Mouse (Mus musculus) embryonic fibroblast, embryonic 13.5 days (primary cell): Measurements from ENCODE around the gene Ppm1h. TPM values are rescaled to one million over a fixed set of nuclear protein-coding genes. Genes with fewer than 3 reads are reported as not detected.
"Not testable (repeated sequence)": the region's sequence is repeated elsewhere in the genome, so short reads cannot be mapped to it uniquely, and the experiment has no call there.

ENCODE experiments used
- H3K27ac ChIP-seq: 2 replicates; pipeline ENCODE4 v1.5.1; 2012; ENCODE audit warnings: low read length, control low read depth, inconsistent platforms; ENCODE audit not compliant: insufficient read depth
- H3K4me1 ChIP-seq: 2 replicates; pipeline ENCODE4 v1.6.1; 2011; ENCODE audit warnings: low read length; ENCODE audit not compliant: control insufficient read depth, insufficient read depth
- H3K4me3 ChIP-seq: 2 replicates; pipeline ENCODE4 v1.5.1; 2011; ENCODE audit warnings: mild to moderate bottlenecking, control low read depth, low read length; ENCODE audit not compliant: insufficient read depth
- CTCF ChIP-seq: IDR thresholded peaks from 2 replicates; pipeline ENCODE4 v1.5.1; 2011; ENCODE audit warnings: mild to moderate bottlenecking, control low read depth, low read length, moderate library complexity, borderline replicate concordance; ENCODE audit not compliant: insufficient read depth
- POLR2A ChIP-seq: IDR thresholded peaks from 2 replicates; pipeline ENCODE4 v1.6.1; 2011; ENCODE audit warnings: low read depth, mild to moderate bottlenecking, control low read depth, low read length, moderate library complexity
- polyA plus RNA-seq: library from polyadenylated mRNA; stranded (reverse); fragments of >200 nt; gene quantifications from 2 replicates; pipeline ENCODE4 v1.2.4, GENCODE M21; 2011; ENCODE audit warnings: low read depth; ENCODE audit not compliant: missing spikeins, insufficient read length

The Ppm1h gene
- polyA plus RNA-seq, 1 experiment: 4.5 TPM

GRCm38 (mm10) chr10:122962651-122963050, 284.1 kb downstream of the Ppm1h start:
- TF ChIP-seq POLR2A: no peak
- no peak for TF ChIP-seq CTCF
- H3K4me3 ChIP-seq: no peak overlapping the region
- H3K27ac ChIP-seq: no peak overlapping the region
- H3K4me1 ChIP-seq: 0 out of 2 replicates have a peak, but pooled peaks cover 5% of the 10 kb centered on the region

GRCm38 (mm10) chr10:122963463-122964240, 285.1 kb downstream of the Ppm1h start:
- no peak overlapping the region for H3K4me3 ChIP-seq
- H3K27ac ChIP-seq: no peak overlapping the region
- TF ChIP-seq CTCF: no peak
- no peak for TF ChIP-seq POLR2A
- H3K4me1 ChIP-seq: 0 out of 2 replicates have a peak, but pooled peaks cover 5% of the 10 kb centered on the region

GRCm38 (mm10) chr10:122964241-122964636, 285.7 kb downstream of the Ppm1h start:
- Histone ChIP-seq H3K27ac (no peak overlapping the region), H3K4me1 (0 out of 2 replicates have a peak, but pooled peaks cover 5% of the 10 kb centered on the region), H3K4me3 (no peak overlapping the region)
- TF ChIP-seq POLR2A (no peak), CTCF (no peak)

- H3K4me1 ChIP-seq, H3K27ac ChIP-seq, H3K4me3 ChIP-seq: not testable (repeated sequence)
These were observed 287.1 kb downstream of the Ppm1h start for GRCm38 (mm10) chr10:122965650-122966049.

GRCm38 (mm10) chr10:122966421-122966820, 287.9 kb downstream of the Ppm1h start:
- no peak overlapping the region for H3K27ac ChIP-seq
- H3K4me1 ChIP-seq: 0 out of 2 replicates have a peak, but pooled peaks cover 5% of the 10 kb centered on the region
- H3K4me3 ChIP-seq: no peak overlapping the region
- no peak for TF ChIP-seq CTCF
- TF ChIP-seq POLR2A: no peak

- no peak overlapping the region for H3K27ac ChIP-seq
- no peak overlapping the region for H3K4me3 ChIP-seq
- 0 out of 2 replicates have a peak, but pooled peaks cover 3% of the 10 kb centered on the region for H3K4me1 ChIP-seq
- TF ChIP-seq POLR2A (no peak), CTCF (no peak)
These were observed 291.6 kb downstream of the Ppm1h start for GRCm38 (mm10) chr10:122970188-122970587.

- H3K4me1 ChIP-seq: no peaks in the 10 kb centered on the region
These were observed 294.7 kb downstream of the Ppm1h start for GRCm38 (mm10) chr10:122973241-122973640.

GRCm38 (mm10) chr10:122976038-122976437, 297.5 kb downstream of the Ppm1h start:
- Histone ChIP-seq H3K4me1 (no peaks in the 10 kb centered on the region), H3K4me3 (no peak overlapping the region), H3K27ac (no peak overlapping the region)
- TF ChIP-seq POLR2A (no peak), CTCF (no peak)

More at GRCm38 (mm10) chr10:122973241-122973640, 294.7 kb downstream of the Ppm1h start:
- Histone ChIP-seq H3K27ac (no peak overlapping the region), H3K4me3 (no peak overlapping the region)
- TF ChIP-seq POLR2A (no peak), CTCF (no peak)

- H3K4me1 ChIP-seq: no peaks in the 10 kb centered on the region
- peak overlapping the region; percentile 30 for H3K27ac ChIP-seq
- TF ChIP-seq CTCF: no peak
- TF ChIP-seq POLR2A: peak; percentile 62
- no peak overlapping the region for H3K4me3 ChIP-seq
These were observed 300.8 kb downstream of the Ppm1h start for GRCm38 (mm10) chr10:122979356-122979755.

- peak; percentile 51 for TF ChIP-seq POLR2A
- TF ChIP-seq CTCF: no peak
- H3K4me3 ChIP-seq: no peak overlapping the region
- no peak overlapping the region for H3K27ac ChIP-seq
- no peaks in the 10 kb centered on the region for H3K4me1 ChIP-seq
These were observed 301.6 kb downstream of the Ppm1h start for GRCm38 (mm10) chr10:122980123-122980522.
